Mouse (Mus musculus) fat pad, adult 2 months (tissue): ENCODE measurements around the gene Smim5.
"Not testable (repeated sequence)": the region's sequence is repeated elsewhere in the genome, so short reads cannot be mapped to it uniquely, and the experiment has no call there.

ENCODE experiments used
- DNase-seq: peaks from one replicate; pipeline ENCODE4 v3.0.0-alpha.2; 2011; ENCODE audit warnings: low read depth, low spot score; ENCODE audit errors: extremely low read depth

Smim5 gene

GRCm38 (mm10) chr11:115899486-115900266, at the start of gene Smim5:
Smim5 (plus strand) TSS chr11:115899966.
- DNase-seq, result no peak

- DNase-seq, result no peak
Measured at GRCm38 (mm10) chr11:115854674-115855073, 45.1 kb upstream of the Smim5 start.

- DNase-seq, result not testable (repeated sequence)
Measured at GRCm38 (mm10) chr11:115857146-115857545, 42.6 kb upstream of the Smim5 start.

GRCm38 (mm10) chr11:115857936-115858335, 41.8 kb upstream of the Smim5 start:
- no peak for DNase-seq

- no peak for DNase-seq
Measured at GRCm38 (mm10) chr11:115858354-115858753, 41.4 kb upstream of the Smim5 start, which contains the start of gene Myo15b. Myo15b (plus strand) TSS chr11:115858406.

- DNase-seq, result no peak
Measured at GRCm38 (mm10) chr11:115859143-115859945, 40.4 kb upstream of the Smim5 start.

- DNase-seq, result no peak
Measured at GRCm38 (mm10) chr11:115863895-115864294, 35.9 kb upstream of the Smim5 start.

- no peak for DNase-seq
Measured at GRCm38 (mm10) chr11:115869393-115869792, 30.4 kb upstream of the Smim5 start.

GRCm38 (mm10) chr11:115872437-115872836, 27.3 kb upstream of the Smim5 start:
- DNase-seq, result no peak

- DNase-seq, result no peak
Measured at GRCm38 (mm10) chr11:115875935-115876334, 23.8 kb upstream of the Smim5 start.

- DNase-seq, result no peak
Measured at GRCm38 (mm10) chr11:115876438-115876837, 23.3 kb upstream of the Smim5 start.

GRCm38 (mm10) chr11:115877174-115877755, 22.5 kb upstream of the Smim5 start:
- DNase-seq, result no peak

GRCm38 (mm10) chr11:115878071-115878470, 21.7 kb upstream of the Smim5 start:
- no peak for DNase-seq

GRCm38 (mm10) chr11:115881002-115881401, 18.8 kb upstream of the Smim5 start:
- no peak for DNase-seq

- no peak for DNase-seq
Measured at GRCm38 (mm10) chr11:115883251-115883650, 16.5 kb upstream of the Smim5 start.

- no peak for DNase-seq
Measured at GRCm38 (mm10) chr11:115884361-115884760, 15.4 kb upstream of the Smim5 start.

GRCm38 (mm10) chr11:115885281-115885680, 14.5 kb upstream of the Smim5 start:
- no peak for DNase-seq

GRCm38 (mm10) chr11:115886446-115886845, 13.3 kb upstream of the Smim5 start:
- no peak for DNase-seq

- no peak for DNase-seq
Measured at GRCm38 (mm10) chr11:115888020-115888419, 11.7 kb upstream of the Smim5 start.

GRCm38 (mm10) chr11:115889159-115889558, 10.6 kb upstream of the Smim5 start:
- no peak for DNase-seq

- DNase-seq, result no peak
Measured at GRCm38 (mm10) chr11:115892213-115892612, 7.6 kb upstream of the Smim5 start.

- no peak for DNase-seq
Measured at GRCm38 (mm10) chr11:115893071-115893470, 6.7 kb upstream of the Smim5 start.
